Mouse (Mus musculus) hindbrain, embryonic 14.5 days (tissue): ENCODE data around the gene Bcl7b. TPM values are rescaled to one million over a fixed set of nuclear protein-coding genes. Genes with fewer than 3 reads are reported as not detected.

Experiments used
- ATAC-seq: fragments of 200-750 bp; cut with Nextera tagmentation; 2 replicates; pipeline ENCODE4 v1.8.0; 2017; ENCODE audit warnings: moderate number of reproducible peaks, mild to moderate bottlenecking, moderate TSS enrichment, moderate library complexity; ENCODE audit not compliant: low FRiP score
- DNase-seq: peaks from one replicate; pipeline ENCODE4 v3.0.0-alpha.2; 2015; ENCODE audit warnings: low spot score
- H3K27ac ChIP-seq: fragments of 300-500 bp; sonication (generic); 2 replicates; pipeline ENCODE4 v1.5.1; 2014; ENCODE audit warnings: mild to moderate bottlenecking, moderate library complexity
- H3K27me3 ChIP-seq: fragments of 300-500 bp; sonication (generic); 2 replicates; pipeline ENCODE4 v1.6.1; 2014; ENCODE audit warnings: mild to moderate bottlenecking, low read length, mixed read lengths; ENCODE audit not compliant: control insufficient read depth, insufficient read depth
- H3K36me3 ChIP-seq: fragments of 300-500 bp; sonication (generic); replicated peaks from 2 replicates; pipeline ENCODE4 v1.6.1; 2014; ENCODE audit not compliant: control insufficient read depth, insufficient read depth
- H3K4me1 ChIP-seq: fragments of 300-500 bp; sonication (generic); replicated peaks from 2 replicates; pipeline ENCODE4 v1.6.1; 2014; ENCODE audit warnings: antibody characterized with exemption, low read length, mixed read lengths; ENCODE audit not compliant: control insufficient read depth, insufficient read depth
- H3K4me2 ChIP-seq: fragments of 300-500 bp; sonication (generic); replicated peaks from 2 replicates; pipeline ENCODE4 v1.6.1; 2014; ENCODE audit warnings: mild to moderate bottlenecking, moderate library complexity
- H3K4me3 ChIP-seq: fragments of 300-500 bp; sonication (generic); replicated peaks from 2 replicates; pipeline ENCODE4 v1.5.1; 2014; ENCODE audit warnings: mild to moderate bottlenecking, low read length
- H3K9ac ChIP-seq: fragments of 300-500 bp; sonication (generic); 2 replicates; pipeline ENCODE4 v1.6.1; 2014
- H3K9me3 ChIP-seq: fragments of 300-500 bp; sonication (generic); 2 replicates; pipeline ENCODE4 v1.6.1; 2016; ENCODE audit warnings: low read length; ENCODE audit not compliant: control insufficient read depth
- WGBS: fragments of 180-500 bp; shearing (Covaris S2); extraction: QIAGEN DNeasy Blood & Tissue Kit; methylation state at CpG from one replicate; pipeline ENCODE4 v1.1.7; 2014; 5-methylcytosine and 5-hydroxymethylcytosine counted together
- polyA plus RNA-seq: library from polyadenylated mRNA; unstranded; fragments of >200 nt; fragmentation: Nextera tagmentation; extraction: Ambion mirVana; gene quantifications from 2 replicates; pipeline ENCODE4 v1.2.1, GENCODE M21; 2014

Bcl7b gene
- polyA plus RNA-seq, 1 experiment from 2014 or later: 35.8 TPM

DNA sequence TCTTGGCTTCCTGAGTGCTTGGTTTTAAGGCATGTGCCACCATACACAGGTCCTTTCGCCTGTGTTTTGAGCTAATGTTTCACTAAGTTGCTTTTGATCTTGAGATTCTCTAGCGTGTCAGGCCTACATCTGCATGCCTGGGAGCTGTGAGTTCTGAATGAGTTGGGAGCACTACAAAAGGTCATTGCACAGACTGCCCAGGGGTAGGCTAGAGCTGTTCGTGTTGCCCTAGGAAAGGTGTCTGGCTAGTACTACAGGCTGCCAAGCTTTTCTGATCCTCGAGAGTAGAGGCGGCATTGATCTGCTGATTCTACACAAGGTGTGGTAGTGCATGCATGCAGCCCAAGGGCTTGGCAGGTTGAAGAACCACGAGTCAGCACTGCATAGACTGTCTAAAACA is 5.3 kb upstream of the Bcl7b start:
- Histone ChIP-seq H3K4me1 (no peaks in the 10 kb centered on the region), H3K27ac (no peak overlapping the region), H3K36me3 (peaks cover 49% of the 10 kb centered on the region), H3K9me3 (no peaks in the 10 kb centered on the region), H3K27me3 (no peaks in the 10 kb centered on the region), H3K4me2 (no peak overlapping the region), H3K4me3 (no peak overlapping the region), H3K9ac (no peak overlapping the region)
- ATAC-seq: no peak
- DNase-seq: no peak
- 91% methylated on average over 6 of the region's 6 CpGs for WGBS

- 93% methylated on average over 4 of the region's 4 CpGs for WGBS
- H3K9me3 ChIP-seq: no peaks in the 10 kb centered on the region
- H3K27me3 ChIP-seq: no peaks in the 10 kb centered on the region
- no peak for ATAC-seq
- peaks cover 8% of the 10 kb centered on the region for H3K4me1 ChIP-seq
- H3K27ac ChIP-seq: no peak overlapping the region
- no peak overlapping the region for H3K4me3 ChIP-seq
- H3K36me3 ChIP-seq: peaks cover 22% of the 10 kb centered on the region
- H3K9ac ChIP-seq: no peak overlapping the region
- DNase-seq: no peak
- no peak overlapping the region for H3K4me2 ChIP-seq
Measured at GRCm38 (mm10) chr5:135166909-135167308, 1.2 kb upstream of the Bcl7b start.

- 97% methylated on average over 4 of the region's 4 CpGs for WGBS
- peaks cover 8% of the 10 kb centered on the region for H3K4me1 ChIP-seq
- H3K9ac ChIP-seq: no peak overlapping the region
- peak overlapping the region; percentile 93; the same call in 1 of the 2 replicates for H3K4me2 ChIP-seq
- no peaks in the 10 kb centered on the region for H3K9me3 ChIP-seq
- no peaks in the 10 kb centered on the region for H3K27me3 ChIP-seq
- no peak overlapping the region for H3K4me3 ChIP-seq
- peak overlapping the region; percentile 99; the same call in 1 of the 2 replicates for H3K27ac ChIP-seq
- no peak for DNase-seq
- ATAC-seq: no peak
- peaks cover 22% of the 10 kb centered on the region for H3K36me3 ChIP-seq
Measured at GRCm38 (mm10) chr5:135167469-135167868, 614 bp upstream of the Bcl7b start.

DNA sequence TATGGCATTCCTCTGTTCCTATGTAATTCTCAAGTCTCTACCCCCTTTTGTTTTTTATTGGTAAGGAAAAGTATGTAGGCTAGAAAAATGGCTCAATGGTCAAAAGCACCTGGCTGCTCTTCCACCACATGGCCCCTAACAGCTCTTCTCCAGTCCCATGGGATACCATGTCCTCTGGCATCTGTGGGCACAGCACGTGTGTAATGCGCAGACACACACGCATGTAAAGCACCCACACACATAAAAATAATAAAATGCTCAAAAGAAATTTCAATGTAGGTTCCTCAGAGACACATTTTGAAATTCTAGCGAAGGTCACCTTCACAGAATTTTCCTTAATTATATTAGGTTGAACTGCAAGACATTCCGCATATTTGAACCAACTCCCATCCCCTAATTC is 1.4 kb downstream of the Bcl7b start:
- WGBS: 90% methylated on average over 5 of the region's 5 CpGs
- Histone ChIP-seq H3K4me1 (peaks cover 8% of the 10 kb centered on the region), H3K4me2 (peak overlapping the region; percentile 93), H3K9me3 (no peaks in the 10 kb centered on the region), H3K27me3 (no peaks in the 10 kb centered on the region), H3K36me3 (peaks cover 34% of the 10 kb centered on the region), H3K9ac (peak overlapping the region; percentile 86), H3K27ac (peak overlapping the region; percentile 99; the same call in 1 of the 2 replicates), H3K4me3 (peak overlapping the region; percentile 70)
- ATAC-seq (no peak), DNase-seq (no peak)

GRCm38 (mm10) chr5:135171688-135172220 is 3.7 kb downstream of the Bcl7b start:
- Histone ChIP-seq H3K4me2 (no peak overlapping the region), H3K27me3 (no peaks in the 10 kb centered on the region), H3K9ac (no peak overlapping the region), H3K36me3 (peaks cover 55% of the 10 kb centered on the region), H3K4me1 (peaks cover 8% of the 10 kb centered on the region), H3K9me3 (no peaks in the 10 kb centered on the region), H3K4me3 (no peak overlapping the region), H3K27ac (no peak overlapping the region)
- 94% methylated on average over 6 of the region's 6 CpGs for WGBS
- ATAC-seq: no peak
- DNase-seq: no peak

GRCm38 (mm10) chr5:135172986-135173385 is 4.9 kb downstream of the Bcl7b start:
- WGBS: 96% methylated on average over 5 of the region's 5 CpGs
- no peak overlapping the region for H3K4me3 ChIP-seq
- DNase-seq: no peak
- H3K27ac ChIP-seq: no peak overlapping the region
- ATAC-seq: no peak
- H3K27me3 ChIP-seq: no peaks in the 10 kb centered on the region
- no peak overlapping the region for H3K9ac ChIP-seq
- no peaks in the 10 kb centered on the region for H3K9me3 ChIP-seq
- no peak overlapping the region for H3K4me2 ChIP-seq
- peaks cover 8% of the 10 kb centered on the region for H3K4me1 ChIP-seq
- H3K36me3 ChIP-seq: peaks cover 68% of the 10 kb centered on the region

GRCm38 (mm10) chr5:135175086-135175485 is 7.0 kb downstream of the Bcl7b start:
- H3K27me3 ChIP-seq: no peaks in the 10 kb centered on the region
- no peak overlapping the region for H3K4me3 ChIP-seq
- no peaks in the 10 kb centered on the region for H3K9me3 ChIP-seq
- DNase-seq (no peak), ATAC-seq (no peak)
- H3K4me2 ChIP-seq: no peak overlapping the region
- no peak overlapping the region for H3K27ac ChIP-seq
- no peaks in the 10 kb centered on the region for H3K4me1 ChIP-seq
- H3K36me3 ChIP-seq: peaks cover 86% of the 10 kb centered on the region
- H3K9ac ChIP-seq: no peak overlapping the region

GRCm38 (mm10) chr5:135178523-135178922 is 10.4 kb downstream of the Bcl7b start:
- Histone ChIP-seq H3K27ac (no peak overlapping the region), H3K27me3 (no peaks in the 10 kb centered on the region), H3K36me3 (peaks cover 92% of the 10 kb centered on the region), H3K9me3 (no peaks in the 10 kb centered on the region), H3K4me3 (no peak overlapping the region), H3K4me2 (no peak overlapping the region), H3K4me1 (no peaks in the 10 kb centered on the region), H3K9ac (no peak overlapping the region)
- DNase-seq: no peak
- no peak for ATAC-seq
- 79% methylated on average over 3 of the region's 3 CpGs for WGBS

GRCm38 (mm10) chr5:135178996-135179395 is 10.9 kb downstream of the Bcl7b start:
- H3K27me3 ChIP-seq: no peaks in the 10 kb centered on the region
- no peaks in the 10 kb centered on the region for H3K4me1 ChIP-seq
- H3K9ac ChIP-seq: no peak overlapping the region
- peaks cover 88% of the 10 kb centered on the region for H3K36me3 ChIP-seq
- WGBS: 90% methylated on average over 4 of the region's 4 CpGs
- H3K4me2 ChIP-seq: no peak overlapping the region
- no peak overlapping the region for H3K4me3 ChIP-seq
- DNase-seq: no peak
- no peak for ATAC-seq
- H3K9me3 ChIP-seq: no peaks in the 10 kb centered on the region
- H3K27ac ChIP-seq: no peak overlapping the region

GRCm38 (mm10) chr5:135179616-135180015 is 11.5 kb downstream of the Bcl7b start:
- ATAC-seq: no peak
- H3K4me2 ChIP-seq: no peak overlapping the region
- no peaks in the 10 kb centered on the region for H3K4me1 ChIP-seq
- H3K36me3 ChIP-seq: peaks cover 84% of the 10 kb centered on the region
- DNase-seq: no peak
- H3K9me3 ChIP-seq: no peaks in the 10 kb centered on the region
- no peak overlapping the region for H3K9ac ChIP-seq
- no peak overlapping the region for H3K27ac ChIP-seq
- no peaks in the 10 kb centered on the region for H3K27me3 ChIP-seq
- no peak overlapping the region for H3K4me3 ChIP-seq
- WGBS: 97% methylated on average over 5 of the region's 7 CpGs
